Mouse (Mus musculus) ES-Bruce4 (cell line): ENCODE measurements around the gene Kit.

ENCODE experiments used
- CTCF ChIP-seq: IDR thresholded peaks from one replicate; pipeline ENCODE4 v1.8.1; 2011; ENCODE audit warnings: low read depth, low read length
- POLR2A ChIP-seq: IDR thresholded peaks from one replicate; pipeline ENCODE4 v1.8.1; 2011; ENCODE audit warnings: low read length; ENCODE audit not compliant: insufficient read depth

DNA sequence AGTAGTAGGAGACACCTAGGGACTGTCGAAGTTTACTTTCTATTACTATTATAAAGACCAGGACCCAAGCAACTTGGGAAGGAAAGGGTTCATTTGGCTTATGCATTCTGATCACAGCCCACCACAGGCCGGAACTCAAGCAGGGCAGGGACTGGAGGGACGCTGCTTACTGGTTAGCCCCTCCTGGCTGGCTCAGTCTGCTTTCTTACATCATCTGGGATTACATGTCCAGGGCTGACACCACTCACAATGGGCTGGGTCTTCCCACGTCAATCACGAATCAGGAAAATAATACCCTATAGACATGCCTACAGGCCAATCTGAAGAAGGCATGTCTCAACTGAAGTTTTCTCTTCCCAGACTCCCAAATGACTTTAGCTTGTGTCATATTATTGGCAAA lies 122.2 kb downstream of the Kit start:
- TF ChIP-seq CTCF (no peak), POLR2A (no peak)
